In the genomic region with DNA sequence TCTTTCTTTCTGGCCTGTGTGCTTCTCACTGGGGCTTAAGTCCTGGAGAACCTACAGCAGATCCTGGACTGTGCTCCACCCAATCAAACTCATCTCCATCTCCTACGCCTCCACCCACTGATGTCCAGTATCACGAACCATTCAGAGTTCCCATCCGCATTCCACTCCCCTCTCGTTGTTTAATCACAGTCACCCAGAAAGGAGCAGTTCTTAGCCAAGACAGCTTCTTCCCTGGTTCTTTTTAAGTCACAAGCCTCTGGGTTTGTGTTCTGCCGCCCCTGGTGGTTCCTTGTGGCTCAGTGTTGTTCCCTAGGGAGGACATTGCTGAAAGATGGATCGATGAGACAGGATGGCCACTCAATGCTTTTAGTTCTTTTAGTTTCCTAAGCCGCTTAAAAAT, we compare ENCODE assay signal across 29 mouse cellular contexts. TPM values are rescaled to one million over a fixed set of nuclear protein-coding genes. Genes with fewer than 3 reads are reported as not detected.
DNase-seq lines count a peak whose midpoint lies in the region; ATAC-seq and TF ChIP-seq lines count a peak whose summit lies in the region.
"Had no signal": no experiment of that assay in that cellular context is flagged by ENCODE, and none has a peak within 500 bp of the region (broad histone marks: within the 10 kb centered on the region; RNA-seq: fewer than 3 reads in every experiment).

No protein-coding gene starts in this region.

- H3K9ac ChIP-seq in heart, embryonic 12.5 days: no peak overlapping the region
- H3K9ac ChIP-seq in CH12.LX (ENCODE audit: insufficient read depth, low read depth): no peak overlapping the region
- H3K9ac ChIP-seq in midbrain, embryonic 11.5 days (ENCODE audit: low read length): no peak overlapping the region
- H3K9ac ChIP-seq: embryonic facial prominence, embryonic 13.5 days; forebrain, embryonic 15.5 days; heart, embryonic 15.5 days; liver, embryonic 15.5 days; midbrain, embryonic 15.5 days; neural tube, embryonic 15.5 days had no signal

- in situ Hi-C loops in CH12.LX (cut with MboI; ENCODE audit: low pct_ligation_motif_present, low pct_unique_long_range_greater_than_20kb, low sequenced_read_pairs): no loop called here

- no peak for ATAC-seq in heart, embryonic 12.5 days (ENCODE audit: insufficient number of reproducible peaks, low FRiP score)
- no peak for ATAC-seq in midbrain, embryonic 11.5 days (ENCODE audit: low FRiP score)
- ATAC-seq: forebrain, embryonic 15.5 days; hindbrain, embryonic 16.5 days; midbrain, embryonic 15.5 days had no signal

- no peaks in the 10 kb centered on the region for H3K27me3 ChIP-seq in heart, embryonic 10.5 days (ENCODE audit: insufficient read depth, poor library complexity, severe bottlenecking)
- no peaks in the 10 kb centered on the region for H3K27me3 ChIP-seq in heart, embryonic 12.5 days (replicated peaks)
- no peaks in the 10 kb centered on the region for H3K27me3 ChIP-seq in CH12.LX (replicated peaks)
- no peaks in the 10 kb centered on the region for H3K27me3 ChIP-seq in midbrain, embryonic 11.5 days (ENCODE audit: control insufficient read depth, insufficient read depth, low read length)
- H3K27me3 ChIP-seq: embryonic facial prominence, embryonic 13.5 days; forebrain, embryonic 15.5 days; heart, embryonic 15.5 days; liver, embryonic 15.5 days; midbrain, embryonic 15.5 days; neural tube, embryonic 15.5 days had no signal

- H3K36me3 ChIP-seq in heart, embryonic 10.5 days: no peaks in the 10 kb centered on the region
- no peaks in the 10 kb centered on the region for H3K36me3 ChIP-seq in heart, embryonic 12.5 days
- no peaks in the 10 kb centered on the region for H3K36me3 ChIP-seq in CH12.LX (replicated peaks in 1 of 2; ENCODE audit: control insufficient read depth in 1 of 2, insufficient read depth in 1 of 2, low read length in 1 of 2)
- H3K36me3 ChIP-seq in midbrain, embryonic 11.5 days (ENCODE audit: control insufficient read depth, insufficient read depth, low read length): no peaks in the 10 kb centered on the region
- H3K36me3 ChIP-seq: embryonic facial prominence, embryonic 13.5 days; forebrain, embryonic 10.5 days; forebrain, embryonic 15.5 days; heart, embryonic 15.5 days; hindbrain, embryonic 10.5 days; liver, embryonic 15.5 days; midbrain, embryonic 15.5 days; neural tube, embryonic 15.5 days had no signal

- WGBS in heart, embryonic 10.5 days: 65% methylated on average over 7 of the region's 7 CpGs
- 57% methylated on average over 7 of the region's 7 CpGs for WGBS in heart, embryonic 12.5 days
- 78% methylated on average over 7 of the region's 7 CpGs for WGBS in midbrain, embryonic 11.5 days

- H3K4me2 ChIP-seq in heart, embryonic 12.5 days: no peak overlapping the region
- H3K4me2 ChIP-seq in CH12.LX (ENCODE audit: insufficient read depth, low read depth, poor library complexity, severe bottlenecking): no peak overlapping the region
- H3K4me2 ChIP-seq in midbrain, embryonic 11.5 days: no peak overlapping the region
- H3K4me2 ChIP-seq: embryonic facial prominence, embryonic 13.5 days; forebrain, embryonic 15.5 days; heart, embryonic 15.5 days; liver, embryonic 15.5 days; midbrain, embryonic 15.5 days; neural tube, embryonic 15.5 days had no signal

- peak; percentile 50 for DNase-seq in heart, embryonic 10.5 days (ENCODE audit: low spot score)
- peak; percentile 28 for DNase-seq in kidney, postnatal 10 days
- no peak for DNase-seq in kidney, postnatal 25 days
- DNase-seq in 3T3-L1 (ENCODE audit: low read depth, low spot score) (peak; percentile 13), CH12.LX (ENCODE audit: extremely low read depth) (no peak)
- no peak for DNase-seq in left cerebral cortex, adult 9 months (ENCODE audit: low spot score in 2 of 2)
- no peak for DNase-seq in midbrain, embryonic 11.5 days (ENCODE audit: low spot score, missing footprints)
- DNase-seq: adrenal gland, adult 2 months; adrenal gland, postnatal 36 days; cerebellum, adult 18-20 months; cerebellum, postnatal 10 days; gastrocnemius, postnatal 14 days; kidney, adult 9 months; kidney, postnatal 36 days; layer of hippocampus, postnatal 36 days; liver; lung, postnatal 14 days; retina, postnatal 1 day; right cerebral cortex, postnatal 14 days had no signal

- peak; percentile 13 for TF ChIP-seq RAD21 in CH12.LX (IDR thresholded peaks at IDR 0.05; ENCODE audit: low read depth, low read length)

- TF ChIP-seq CTCF in CH12.LX (conservative IDR thresholded peaks at IDR 0.05 in 1 of 2, IDR thresholded peaks at IDR 0.05 in 1 of 2; ENCODE audit: low read depth in 2 of 2, low read length in 2 of 2): peak in 1 of 2 experiments; percentile 37; a peak in 2 of 4 replicates

- no peak for TF ChIP-seq EP300 in CH12.LX (IDR thresholded peaks at IDR 0.05; ENCODE audit: low read length)

- no peaks in the 10 kb centered on the region for H3K4me1 ChIP-seq in heart, embryonic 10.5 days
- H3K4me1 ChIP-seq in heart, embryonic 12.5 days (replicated peaks): peaks cover 5% of the 10 kb centered on the region; the same call in 1 of the 2 replicates
- H3K4me1 ChIP-seq in CH12.LX (ENCODE audit: control insufficient read depth in 1 of 2, insufficient read depth in 2 of 2): peaks cover 0 to 4% of the 10 kb centered on the region in 2 experiments; a peak in 2 of 4 replicates
- no peaks in the 10 kb centered on the region for H3K4me1 ChIP-seq in midbrain, embryonic 11.5 days (ENCODE audit: control insufficient read depth, insufficient read depth, low read length)
- H3K4me1 ChIP-seq: embryonic facial prominence, embryonic 13.5 days; forebrain, embryonic 10.5 days; forebrain, embryonic 15.5 days; hindbrain, embryonic 10.5 days; liver, embryonic 15.5 days; midbrain, embryonic 15.5 days; neural tube, embryonic 15.5 days had no signal

- no peak overlapping the region for H3K4me3 ChIP-seq in heart, embryonic 10.5 days
- no peak overlapping the region for H3K4me3 ChIP-seq in heart, embryonic 12.5 days
- no peak overlapping the region for H3K4me3 ChIP-seq in CH12.LX (replicated peaks in 1 of 3; ENCODE audit: low read depth in 2 of 3, low read length in 2 of 3, poor library complexity in 1 of 3)
- no peak overlapping the region for H3K4me3 ChIP-seq in midbrain, embryonic 11.5 days (ENCODE audit: low read depth, low read length)
- H3K4me3 ChIP-seq: embryonic facial prominence, embryonic 13.5 days; forebrain, embryonic 10.5 days; forebrain, embryonic 15.5 days; heart, embryonic 15.5 days; hindbrain, embryonic 10.5 days; liver, embryonic 15.5 days; midbrain, embryonic 15.5 days; neural tube, embryonic 15.5 days had no signal

- TF ChIP-seq POLR2A in CH12.LX (IDR thresholded peaks at IDR 0.05; ENCODE audit: low read depth, low read length): no peak

- dilution Hi-C loops in CH12.LX (cut with MboI; ENCODE audit: extremely low pct_ligation_motif_present, extremely low pct_unique_long_range_greater_than_20kb, low sequenced_read_pairs): no loop called here

- H3K79me2 ChIP-seq in CH12.LX (replicated peaks; ENCODE audit: control insufficient read depth, extremely low read depth, insufficient read depth, poor library complexity, severe bottlenecking): no peaks in the 10 kb centered on the region

- H3K27ac ChIP-seq in heart, embryonic 10.5 days: no peak overlapping the region
- no peak overlapping the region for H3K27ac ChIP-seq in heart, embryonic 12.5 days (ENCODE audit: poor library complexity, severe bottlenecking)
- no peak overlapping the region for H3K27ac ChIP-seq in CH12.LX (ENCODE audit: insufficient read depth, low read depth)
- H3K27ac ChIP-seq in midbrain, embryonic 11.5 days (ENCODE audit: low read depth, low read length): no peak overlapping the region
- H3K27ac ChIP-seq: embryonic facial prominence, embryonic 13.5 days; forebrain, embryonic 10.5 days; forebrain, embryonic 15.5 days; heart, embryonic 15.5 days; hindbrain, embryonic 10.5 days; liver, embryonic 15.5 days; midbrain, embryonic 15.5 days; neural tube, embryonic 15.5 days had no signal

- H3K9me3 ChIP-seq in heart, embryonic 10.5 days: 0 out of 2 replicates have a peak, but pooled peaks cover 3% of the 10 kb centered on the region
- peaks cover 6% of the 10 kb centered on the region for H3K9me3 ChIP-seq in heart, embryonic 12.5 days (replicated peaks)
- H3K9me3 ChIP-seq in CH12.LX (replicated peaks; ENCODE audit: low read length): peaks cover 6% of the 10 kb centered on the region
- no peaks in the 10 kb centered on the region for H3K9me3 ChIP-seq in midbrain, embryonic 11.5 days (ENCODE audit: control insufficient read depth, low read length)
- H3K9me3 ChIP-seq: forebrain, embryonic 10.5 days; forebrain, embryonic 15.5 days; heart, embryonic 15.5 days; hindbrain, embryonic 10.5 days; liver, embryonic 15.5 days; midbrain, embryonic 15.5 days had no signal

TF ChIP-seq in CH12.LX, 34 proteins besides CTCF, POLR2A, EP300 and RAD21 (continues in another document):
- TF ChIP-seq KAT2A (IDR thresholded peaks at IDR 0.05; ENCODE audit: insufficient replicate concordance, low read length) (no peak), SIN3A (IDR thresholded peaks at IDR 0.05; ENCODE audit: low read length) (no peak), USF1 (IDR thresholded peaks at IDR 0.05; ENCODE audit: low read depth, low read length) (no peak), HCFC1 (IDR thresholded peaks at IDR 0.05; ENCODE audit: low read depth, low read length) (no peak), MAFK (IDR thresholded peaks at IDR 0.05; ENCODE audit: insufficient replicate concordance, low read length) (no peak)

RNA-seq across cellular contexts. Expression of gene Med4, which starts 14.1 kb away (rescaled TPM):
- 68.5 and 87.0 TPM in 2 replicates for polyA plus RNA-seq in heart, embryonic 10.5 days (2016; fragmentation: Nextera tagmentation; extraction: Ambion mirVana)
- polyA plus RNA-seq in heart, embryonic 12.5 days (2016; fragmentation: Nextera tagmentation; extraction: Ambion mirVana): 52.8 and 54.2 TPM in 2 replicates
- total RNA-seq in CH12.LX (2012; rRNA removed) (45.6 and 53.2 TPM in 2 replicates), CH12.LX (2014; rRNA removed) (61.5 and 65.8 TPM in 2 replicates)
- 60.7 and 75.7 TPM in 2 replicates for polyA plus RNA-seq in CH12.LX (2012; ENCODE audit: insufficient read length, low read depth)
- polyA plus RNA-seq in midbrain, embryonic 11.5 days (2014; fragmentation: Nextera tagmentation; extraction: Ambion mirVana): 100 and 105 TPM in 2 replicates

RNA-seq across cellular contexts. Expression of gene Sucla2, which starts 29.4 kb away (rescaled TPM):
- 138 and 179 TPM in 2 replicates for polyA plus RNA-seq in heart, embryonic 10.5 days (2016; fragmentation: Nextera tagmentation; extraction: Ambion mirVana)
- 200 and 204 TPM in 2 replicates for polyA plus RNA-seq in heart, embryonic 12.5 days (2016; fragmentation: Nextera tagmentation; extraction: Ambion mirVana)
- total RNA-seq in CH12.LX (2012; rRNA removed) (51.9 and 58.5 TPM in 2 replicates), CH12.LX (2014; rRNA removed) (98.4 and 109 TPM in 2 replicates)
- polyA plus RNA-seq in CH12.LX (2012; ENCODE audit: insufficient read length, low read depth): 60.3 and 79.3 TPM in 2 replicates
- polyA plus RNA-seq in midbrain, embryonic 11.5 days (2014; fragmentation: Nextera tagmentation; extraction: Ambion mirVana): 116 and 129 TPM in 2 replicates

RNA-seq across cellular contexts. Expression of gene Nudt15, which starts 52.3 kb away (rescaled TPM):
- polyA plus RNA-seq in heart, embryonic 10.5 days (2016; fragmentation: Nextera tagmentation; extraction: Ambion mirVana): 4.9 and 5.7 TPM in 2 replicates
- polyA plus RNA-seq in heart, embryonic 12.5 days (2016; fragmentation: Nextera tagmentation; extraction: Ambion mirVana): 4.8 and 5.1 TPM in 2 replicates
- total RNA-seq in CH12.LX (2012; rRNA removed) (2.5 and 3.2 TPM in 2 replicates), CH12.LX (2014; rRNA removed) (9.0 and 9.8 TPM in 2 replicates)
- 5.6 and 6.8 TPM in 2 replicates for polyA plus RNA-seq in CH12.LX (2012; ENCODE audit: insufficient read length, low read depth)
- 10.8 and 11.4 TPM in 2 replicates for polyA plus RNA-seq in midbrain, embryonic 11.5 days (2014; fragmentation: Nextera tagmentation; extraction: Ambion mirVana)

Comparison
In these comparisons a context has a peak if more than half of its experiments do, and no peak if none do; other contexts are left out.
1. DNase-seq: peak in heart, embryonic 10.5 days (single experiment), kidney, postnatal 10 days (single experiment) and 3T3-L1 (single experiment); none in kidney, postnatal 25 days (0 of 2), CH12.LX (single experiment), left cerebral cortex, adult 9 months (0 of 2) and midbrain, embryonic 11.5 days (single experiment).